Mouse (Mus musculus) brown adipose tissue, adult 24 weeks (tissue): Measurements from ENCODE around the gene Majin. TPM values are rescaled to one million over a fixed set of nuclear protein-coding genes. Genes with fewer than 3 reads are reported as not detected.

Source experiments
- H3K27ac ChIP-seq: fragments of 200-500 bp; replicated peaks from 2 replicates; pipeline ENCODE4 v1.5.1; 2012; ENCODE audit warnings: low read depth, mild to moderate bottlenecking, low read length
- H3K4me1 ChIP-seq: fragments of 200-500 bp; 2 replicates; pipeline ENCODE4 v1.6.1; 2012; ENCODE audit warnings: low read length, mixed read lengths; ENCODE audit not compliant: control insufficient read depth, insufficient read depth, insufficient read length
- H3K4me3 ChIP-seq: fragments of 200-500 bp; 2 replicates; pipeline ENCODE4 v1.5.1; 2012; ENCODE audit warnings: low read depth, mild to moderate bottlenecking, low read length, moderate library complexity; ENCODE audit not compliant: insufficient read depth
- polyA plus RNA-seq: library from polyadenylated mRNA; stranded (reverse); fragments of >200 nt; gene quantifications from 2 replicates; pipeline ENCODE4 v1.2.4, GENCODE M21; 2012; ENCODE audit not compliant: missing spikeins, insufficient read depth, insufficient read length

Gene Majin
- polyA plus RNA-seq, result not detected in 2 replicates

DNA sequence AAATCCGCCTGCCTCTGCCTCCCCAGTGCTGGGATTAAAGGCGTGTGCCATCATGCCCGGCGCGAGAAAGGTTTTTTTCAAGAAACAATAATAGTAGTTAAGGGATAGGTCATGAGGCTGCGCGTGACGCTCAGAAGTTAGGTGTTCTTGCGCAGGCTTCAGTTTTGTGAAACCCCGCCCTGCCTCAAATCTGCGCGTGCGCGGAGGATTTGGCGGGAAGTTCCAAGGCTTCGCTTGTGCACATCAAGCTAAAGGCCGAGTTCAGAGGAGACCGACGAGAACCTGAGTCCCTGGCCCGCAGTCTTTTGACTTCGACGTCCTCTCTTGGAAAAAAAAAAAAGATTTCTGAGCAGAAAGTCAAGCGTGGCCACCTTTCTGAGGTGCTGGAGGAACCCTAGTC lies at the start of gene Majin:
Gene Majin (plus strand): TSS at position 258 of the 400 bp plus-strand sequence.
- no peaks in the 10 kb centered on the region for H3K4me1 ChIP-seq

DNA sequence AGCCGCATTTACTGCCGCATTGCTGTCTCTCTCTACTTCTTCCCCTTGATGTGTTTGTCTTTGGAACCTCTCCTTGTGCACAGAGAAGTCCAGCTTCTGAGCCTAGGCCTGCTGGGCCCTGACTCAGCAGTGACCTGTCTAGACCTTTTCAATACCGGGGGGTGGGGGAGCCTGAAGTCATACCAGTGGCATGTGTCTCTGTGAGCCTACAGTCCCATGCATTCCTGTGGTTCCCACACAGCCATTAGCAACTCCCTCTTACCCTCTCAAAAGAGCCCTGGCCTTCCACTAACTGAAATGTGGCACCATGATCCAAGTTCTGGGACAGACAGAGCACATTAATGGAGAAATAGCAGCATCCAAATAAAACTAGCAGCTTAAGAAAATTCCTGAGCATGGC lies 47.8 kb upstream of the Majin start:
- Histone ChIP-seq H3K4me1 (no peaks in the 10 kb centered on the region), H3K4me3 (no peak overlapping the region), H3K27ac (no peak overlapping the region)

More for the DNA sequence above, at the start of gene Majin:
- no peak within 1 kb of the TSS for H3K4me3 ChIP-seq
- H3K27ac ChIP-seq, result no peak within 1 kb of the TSS

DNA sequence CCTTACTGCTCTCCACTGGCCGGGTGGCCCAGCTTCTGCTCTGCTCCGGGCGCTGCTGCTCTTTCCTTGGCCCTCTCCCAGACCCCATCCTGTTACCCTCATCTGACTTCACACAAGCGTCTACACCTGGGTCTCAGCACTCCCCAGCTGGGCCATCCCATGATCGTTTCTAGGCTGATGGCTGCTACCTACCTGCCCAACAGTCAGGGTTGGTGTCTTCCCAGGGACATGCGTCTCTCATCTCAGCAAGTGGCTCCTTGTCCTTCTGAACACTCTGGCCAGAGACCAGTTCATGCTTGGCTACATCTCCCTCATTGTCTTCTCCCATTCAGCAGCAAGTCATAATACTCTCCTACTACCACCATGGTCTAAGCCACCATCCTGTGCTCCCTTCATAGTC lies 44.5 kb upstream of the Majin start:
- Histone ChIP-seq H3K27ac (no peak overlapping the region), H3K4me3 (peak overlapping the region; percentile 15; the same call in 1 of the 2 replicates), H3K4me1 (no peaks in the 10 kb centered on the region)

DNA sequence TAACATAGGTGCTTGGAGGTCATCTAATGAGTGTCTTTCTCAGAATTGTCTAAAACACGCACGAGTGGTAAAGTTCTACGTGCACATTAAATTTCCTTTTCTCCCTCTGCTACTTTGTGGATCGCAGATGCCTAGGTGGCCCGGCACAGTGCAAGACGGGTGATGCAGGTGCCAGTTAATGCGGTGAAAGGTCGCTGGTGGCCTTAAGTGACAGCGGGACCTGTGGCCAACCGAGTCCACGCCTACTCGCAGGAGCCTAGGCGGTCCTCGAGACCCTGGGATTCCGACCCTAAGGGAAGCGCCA lies 43.9 kb upstream of the Majin start:
- H3K4me3 ChIP-seq, result peak overlapping the region; percentile 90
- H3K27ac ChIP-seq, result peak overlapping the region; percentile 92
- H3K4me1 ChIP-seq, result no peaks in the 10 kb centered on the region

DNA sequence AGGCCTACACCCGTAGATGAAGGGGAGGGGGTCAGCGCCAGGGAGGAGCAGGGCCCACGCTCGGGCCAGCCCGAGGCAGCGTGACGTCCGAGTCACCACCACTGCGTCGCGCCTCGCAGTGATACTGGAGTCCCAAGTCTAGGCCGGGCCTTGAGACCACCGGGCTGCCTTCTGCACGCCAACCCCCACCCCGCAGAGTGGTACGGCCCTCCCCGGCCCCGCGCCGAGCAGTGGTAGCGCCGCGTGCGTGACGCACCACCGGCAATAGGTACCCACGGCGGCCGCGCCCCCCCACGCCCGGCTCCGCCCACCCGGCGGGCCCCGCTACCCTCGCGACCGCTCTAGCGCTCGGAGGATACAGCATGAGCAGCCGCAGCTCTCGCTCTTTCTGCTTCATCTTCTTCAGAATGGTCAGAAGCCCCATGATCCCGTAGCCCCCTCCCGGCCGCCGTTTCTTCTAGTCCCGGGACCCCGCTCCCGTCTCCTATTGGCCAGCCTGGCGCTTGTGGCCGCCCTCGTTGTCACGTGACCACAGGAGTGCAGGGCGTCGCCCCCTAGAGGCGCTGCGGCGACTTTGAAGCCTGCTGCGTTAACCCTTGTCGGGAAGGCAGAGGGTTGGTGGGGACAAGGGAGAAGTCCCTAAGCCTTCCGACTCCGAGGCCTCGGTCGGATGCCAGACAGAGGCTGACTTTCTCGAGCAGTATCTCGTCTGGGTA lies 43.4 kb upstream of the Majin start, which contains the start of gene Batf2:
Gene Batf2 (plus strand): TSS at position 306 of the 716 bp plus-strand sequence.
- Histone ChIP-seq H3K4me3 (peak within 1 kb of the TSS; percentile 90), H3K4me1 (no peaks in the 10 kb centered on the region), H3K27ac (peak within 1 kb of the TSS; percentile 92)

DNA sequence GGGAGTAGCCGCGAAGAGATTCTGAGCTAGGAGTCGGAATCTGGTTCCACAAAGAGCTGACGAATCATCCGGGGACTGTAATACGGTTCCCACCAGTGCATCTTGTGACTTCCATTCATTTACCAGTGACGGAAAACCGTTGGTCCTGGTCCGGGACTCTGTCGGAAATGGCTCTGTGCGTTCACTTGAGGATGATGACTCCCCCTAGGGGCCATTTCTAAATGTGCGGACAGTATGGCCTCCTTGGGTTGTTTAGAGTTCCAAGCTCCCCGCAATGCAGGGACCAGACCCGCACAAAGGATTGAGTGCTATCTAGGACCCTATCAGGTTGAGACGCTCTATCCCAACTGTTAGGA lies 42.8 kb upstream of the Majin start, which contains the start of gene Arl2:
Gene Arl2 (minus strand): TSS at position 155 of the 356 bp plus-strand sequence.
- Histone ChIP-seq H3K27ac (peak within 1 kb of the TSS; percentile 92), H3K4me1 (no peaks in the 10 kb centered on the region), H3K4me3 (peak within 1 kb of the TSS; percentile 90)

DNA sequence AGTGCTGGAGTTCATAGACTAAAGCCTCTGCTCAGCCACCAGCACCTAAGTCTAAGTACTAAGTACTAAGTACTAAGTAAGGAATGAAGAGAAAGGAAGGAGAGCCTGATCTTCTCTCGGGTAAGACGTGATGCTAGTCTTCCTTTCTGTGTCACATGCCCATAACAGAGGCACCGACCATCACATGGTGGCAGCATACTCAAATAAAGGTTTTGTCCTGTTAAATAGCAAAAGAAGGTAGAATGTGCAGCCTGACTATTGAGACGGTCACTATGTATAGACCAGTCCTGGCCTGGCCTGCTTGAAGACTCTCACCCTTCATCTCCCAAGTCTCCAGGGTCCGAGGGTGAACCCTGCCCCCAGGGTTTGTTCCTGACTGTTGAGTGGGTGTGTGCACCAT lies 39.3 kb upstream of the Majin start:
- H3K4me1 ChIP-seq, result no peaks in the 10 kb centered on the region
- H3K4me3 ChIP-seq, result no peak overlapping the region
- no peak overlapping the region for H3K27ac ChIP-seq

DNA sequence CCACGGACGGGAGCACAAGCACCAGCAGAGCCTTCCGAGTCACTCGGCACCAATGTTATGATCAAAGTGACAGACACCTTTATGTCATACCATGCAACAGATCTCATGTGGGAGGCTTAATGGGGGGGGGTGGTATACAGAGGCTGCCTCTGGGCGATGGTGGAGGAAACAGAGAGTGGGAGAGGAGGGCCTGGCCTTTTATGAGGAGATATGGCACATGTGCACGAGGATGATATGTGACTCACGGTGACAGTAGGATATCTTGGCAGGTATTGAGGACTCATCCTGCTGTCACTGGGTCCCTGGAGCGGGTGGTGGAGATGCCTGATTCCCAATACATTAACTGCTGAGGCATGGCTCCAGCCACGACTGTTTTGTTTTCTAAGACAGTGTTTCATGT lies 29.0 kb upstream of the Majin start:
- no peak overlapping the region for H3K4me3 ChIP-seq
- no peaks in the 10 kb centered on the region for H3K4me1 ChIP-seq
- H3K27ac ChIP-seq, result no peak overlapping the region

DNA sequence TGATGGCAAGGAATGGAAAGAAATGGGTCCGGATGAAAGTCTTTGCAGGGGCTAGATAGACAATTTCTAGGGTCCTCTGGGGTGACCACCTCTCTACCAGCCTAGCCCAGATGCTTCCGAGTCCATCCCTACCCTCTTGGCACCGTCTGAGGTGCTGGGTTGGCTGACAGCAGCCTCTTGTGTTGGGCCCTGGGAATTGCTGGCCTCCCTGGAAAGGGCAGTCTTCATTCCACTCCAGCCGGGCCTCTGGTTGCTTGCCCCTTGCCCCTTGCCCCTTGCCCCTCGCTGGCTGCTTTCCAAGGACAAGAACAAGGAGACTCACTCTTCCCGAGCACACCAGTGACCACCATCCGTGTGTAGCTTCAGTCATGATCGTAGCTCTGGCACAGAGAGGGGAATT lies 27.8 kb upstream of the Majin start:
- Histone ChIP-seq H3K27ac (no peak overlapping the region), H3K4me1 (no peaks in the 10 kb centered on the region), H3K4me3 (no peak overlapping the region)

DNA sequence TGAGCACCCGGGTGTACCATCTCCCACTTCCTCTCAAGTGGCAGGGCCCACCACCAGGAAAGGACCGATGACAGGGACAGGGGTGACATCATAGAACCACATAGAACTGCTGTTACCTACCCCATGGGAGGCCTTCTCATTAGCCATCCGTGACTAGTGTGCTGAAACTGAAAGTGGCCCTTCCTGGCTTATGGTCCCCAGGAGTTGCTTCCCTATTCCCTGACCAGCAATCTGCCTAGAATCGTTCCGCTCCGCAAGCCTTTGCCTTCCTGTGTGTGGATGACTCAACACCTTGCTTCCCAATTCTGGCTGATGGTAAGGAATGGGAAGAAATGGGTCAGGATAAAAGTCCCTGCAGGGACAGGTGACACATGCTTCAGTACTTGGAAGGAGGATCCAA lies 27.0 kb upstream of the Majin start:
- no peak overlapping the region for H3K4me3 ChIP-seq
- no peak overlapping the region for H3K27ac ChIP-seq
- H3K4me1 ChIP-seq, result no peaks in the 10 kb centered on the region

DNA sequence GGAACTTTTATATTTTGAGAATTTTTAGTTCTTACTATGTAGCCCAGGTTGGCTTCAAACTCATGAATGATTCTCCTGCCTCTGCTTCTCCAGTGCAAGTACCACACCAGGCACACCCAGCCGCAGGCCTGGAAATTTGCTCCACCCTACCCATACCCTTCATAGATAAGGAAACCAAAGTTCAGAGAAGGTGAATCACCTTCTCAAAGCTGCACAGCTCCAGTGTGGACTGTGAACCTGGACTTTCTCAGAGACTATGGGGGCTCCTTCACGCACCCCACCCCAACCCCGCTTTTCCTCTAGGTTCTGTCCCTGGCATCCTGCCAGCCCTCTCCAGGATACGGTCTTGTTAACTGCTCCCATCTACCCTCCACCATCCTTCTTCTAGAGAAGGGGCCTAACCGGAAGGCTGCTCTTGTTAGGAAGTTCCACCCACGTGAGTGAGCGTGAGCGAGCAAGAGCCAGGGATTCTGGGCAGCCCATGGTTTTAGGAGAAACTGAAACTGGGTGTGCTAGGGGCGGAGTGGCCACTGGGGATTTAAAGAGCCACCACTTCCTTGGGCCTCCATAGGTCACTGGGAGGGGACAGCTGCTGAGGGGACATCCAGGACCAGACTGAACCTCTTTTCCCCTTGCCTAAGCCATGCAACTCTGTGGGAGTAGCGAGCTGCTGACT lies 20.2 kb upstream of the Majin start:
- Histone ChIP-seq H3K4me3 (peak overlapping the region; percentile 50), H3K27ac (no peak overlapping the region), H3K4me1 (no peaks in the 10 kb centered on the region)

DNA sequence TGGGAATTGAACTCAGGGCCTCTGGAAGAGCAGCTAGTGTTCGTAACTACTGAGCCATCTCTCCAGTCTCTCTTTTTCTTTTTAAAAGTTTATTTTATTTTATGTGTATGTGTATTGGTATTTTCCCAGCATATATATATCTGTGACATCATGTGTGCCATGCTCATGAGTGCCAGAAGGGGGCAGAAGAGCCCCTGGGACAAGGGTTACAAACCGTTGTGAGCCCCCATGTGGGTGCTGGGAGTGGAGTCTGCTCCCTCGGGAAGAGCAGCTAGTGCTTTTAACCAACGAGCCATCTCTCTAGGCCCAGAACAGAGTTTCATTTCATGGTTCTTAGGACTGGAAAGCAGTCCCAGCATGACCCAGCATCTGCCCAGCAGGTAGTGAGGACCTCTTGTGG lies 17.4 kb upstream of the Majin start:
- Histone ChIP-seq H3K4me3 (no peak overlapping the region), H3K4me1 (no peaks in the 10 kb centered on the region), H3K27ac (no peak overlapping the region)

DNA sequence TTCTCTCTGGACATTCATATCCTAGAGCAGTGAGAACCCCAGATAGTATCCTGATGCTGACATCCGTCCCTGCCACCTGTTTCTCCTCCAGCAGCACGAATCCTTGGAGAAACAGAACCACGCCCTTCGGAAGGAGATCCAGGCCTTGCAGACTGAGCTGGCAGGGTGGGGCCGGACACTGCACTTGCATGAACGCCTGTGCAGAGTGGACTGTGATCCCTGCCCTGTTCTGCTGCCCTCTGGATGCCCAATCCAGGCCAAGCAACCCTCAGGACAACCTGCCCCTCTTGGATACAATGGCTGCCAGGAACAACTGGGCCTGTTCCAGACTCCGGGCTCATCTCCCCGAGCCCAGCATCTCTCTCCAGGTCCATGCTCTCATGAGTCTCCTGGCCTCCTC lies 13.0 kb upstream of the Majin start:
- no peaks in the 10 kb centered on the region for H3K4me1 ChIP-seq
- no peak overlapping the region for H3K4me3 ChIP-seq
- H3K27ac ChIP-seq, result no peak overlapping the region

DNA sequence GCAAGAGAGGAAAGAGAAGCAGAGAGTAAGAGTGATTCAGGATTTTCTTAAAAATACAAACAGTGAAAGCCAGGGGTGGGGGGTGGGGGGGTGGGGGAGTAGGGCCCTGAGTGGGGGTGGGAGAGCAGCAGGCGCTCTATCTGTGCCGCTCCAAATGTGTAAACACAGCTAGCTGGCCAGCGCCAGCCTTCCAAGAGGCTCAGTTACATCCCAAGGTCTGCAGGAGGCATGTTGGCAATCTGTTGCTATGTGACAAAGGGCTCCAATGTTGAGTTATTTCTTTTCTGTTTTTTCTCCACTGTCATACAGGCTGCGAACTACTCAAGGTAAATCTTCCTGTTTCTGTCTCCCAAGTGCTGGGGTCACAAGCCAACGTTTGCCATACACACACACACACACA lies 9.4 kb upstream of the Majin start:
- no peak overlapping the region for H3K4me3 ChIP-seq
- no peaks in the 10 kb centered on the region for H3K4me1 ChIP-seq
- H3K27ac ChIP-seq, result no peak overlapping the region

DNA sequence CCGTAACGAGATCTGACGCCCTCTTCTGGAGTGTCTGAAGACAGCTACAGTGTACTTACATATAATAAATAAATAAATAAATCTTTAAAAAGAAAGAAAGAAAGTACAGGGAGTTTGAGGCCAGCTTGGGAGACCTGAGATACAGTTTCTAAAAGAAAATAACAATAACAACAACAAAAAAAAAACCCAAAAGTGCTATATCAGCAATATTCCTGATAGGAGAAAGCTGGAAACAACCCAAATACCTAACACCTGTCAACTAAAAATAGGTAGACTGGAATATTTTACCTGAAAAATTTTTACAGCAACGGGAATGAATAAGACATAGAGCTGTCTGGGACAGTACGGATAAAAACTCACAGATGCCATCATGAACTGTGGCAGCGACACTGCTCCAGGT lies 5.4 kb upstream of the Majin start:
- no peak overlapping the region for H3K27ac ChIP-seq
- H3K4me3 ChIP-seq, result no peak overlapping the region
- no peaks in the 10 kb centered on the region for H3K4me1 ChIP-seq

DNA sequence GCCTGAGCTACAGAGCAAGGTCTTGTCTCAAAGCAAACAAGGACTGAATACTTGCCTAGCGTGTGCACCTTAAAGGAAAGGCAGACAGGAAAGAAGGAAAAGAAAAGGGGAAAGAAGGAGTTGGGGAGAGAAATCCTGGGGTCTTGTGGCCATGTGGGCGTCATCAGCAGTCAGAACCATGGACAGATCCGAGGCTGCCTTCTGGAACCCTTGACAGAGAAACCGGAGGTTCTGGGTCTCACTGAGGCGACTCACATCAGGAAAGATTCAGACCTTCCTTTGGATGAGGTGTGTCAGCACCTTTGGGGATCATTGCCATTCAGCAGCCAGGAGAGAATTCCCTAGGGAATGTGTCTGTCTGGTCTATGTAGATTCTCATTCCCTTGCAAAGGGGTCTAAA lies 2.6 kb upstream of the Majin start:
- Histone ChIP-seq H3K4me3 (no peak overlapping the region), H3K4me1 (no peaks in the 10 kb centered on the region), H3K27ac (no peak overlapping the region)
